Mouse (Mus musculus) forebrain, embryonic 16.5 days (tissue): ENCODE results near the gene Kctd17. TPM values are rescaled to one million over a fixed set of nuclear protein-coding genes. Genes with fewer than 3 reads are reported as not detected.

Experiments used
- ATAC-seq: fragments of 200-750 bp; cut with Nextera tagmentation; 2 replicates; pipeline ENCODE4 v1.8.0; 2017; ENCODE audit warnings: mild to moderate bottlenecking, moderate library complexity
- H3K27ac ChIP-seq: fragments of 300-500 bp; sonication (generic); 2 replicates; pipeline ENCODE4 v1.5.1; 2014; ENCODE audit warnings: low read length, control low read depth
- H3K27me3 ChIP-seq: fragments of 300-500 bp; sonication (generic); replicated peaks from 2 replicates; pipeline ENCODE4 v1.6.1; 2014; ENCODE audit warnings: low read length; ENCODE audit not compliant: control insufficient read depth, insufficient read depth
- H3K36me3 ChIP-seq: fragments of 300-500 bp; sonication (generic); 2 replicates; pipeline ENCODE4 v1.6.1; 2014; ENCODE audit not compliant: control insufficient read depth, insufficient read depth
- H3K4me1 ChIP-seq: fragments of 300-500 bp; sonication (generic); replicated peaks from 2 replicates; pipeline ENCODE4 v1.6.1; 2014; ENCODE audit warnings: low read length; ENCODE audit not compliant: control insufficient read depth, insufficient read depth
- H3K4me2 ChIP-seq: fragments of 300-500 bp; sonication (generic); 2 replicates; pipeline ENCODE4 v1.6.1; 2014; ENCODE audit warnings: mild to moderate bottlenecking, low read length, control low read depth
- H3K4me3 ChIP-seq: fragments of 300-500 bp; sonication (generic); replicated peaks from 2 replicates; pipeline ENCODE4 v1.5.1; 2014; ENCODE audit warnings: mild to moderate bottlenecking, low read length, control low read depth
- H3K9ac ChIP-seq: fragments of 300-500 bp; sonication (generic); replicated peaks from 2 replicates; pipeline ENCODE4 v1.6.1; 2014; ENCODE audit warnings: low read depth, low read length, control low read depth
- H3K9me3 ChIP-seq: fragments of 300-500 bp; sonication (generic); 2 replicates; pipeline ENCODE4 v1.6.1; 2016; ENCODE audit warnings: low read length; ENCODE audit not compliant: control insufficient read depth
- WGBS: fragments of 180-500 bp; shearing (Covaris S2); extraction: QIAGEN DNeasy Blood & Tissue Kit; methylation state at CpG from one replicate; pipeline ENCODE4 v1.1.7; 2014; 5-methylcytosine and 5-hydroxymethylcytosine counted together
- polyA plus RNA-seq: library from polyadenylated mRNA; unstranded; fragments of >200 nt; fragmentation: Nextera tagmentation; extraction: Ambion mirVana; gene quantifications from 2 replicates; pipeline ENCODE4 v1.2.1, GENCODE M21; 2015

The Kctd17 gene
- polyA plus RNA-seq, 1 experiment from 2014 or later: 141 TPM

- 79% methylated on average over 8 of the region's 8 CpGs for WGBS
- H3K4me2 ChIP-seq: no peak within 1 kb of the TSS
- no peaks in the 10 kb centered on the region for H3K27me3 ChIP-seq
- no peak within 1 kb of the TSS for H3K9ac ChIP-seq
- no peaks in the 10 kb centered on the region for H3K36me3 ChIP-seq
- no peak within 1 kb of the TSS for H3K27ac ChIP-seq
- H3K4me1 ChIP-seq: no peaks in the 10 kb centered on the region
- H3K9me3 ChIP-seq: no peaks in the 10 kb centered on the region
- no peak for ATAC-seq
- H3K4me3 ChIP-seq: no peak within 1 kb of the TSS
These were observed 32.8 kb upstream of the Kctd17 start, which contains the start of gene Tex33 for GRCm38 (mm10) chr15:78395478-78395962. TSS of gene Tex33 (minus strand) at chr15:78395912.

- ATAC-seq: no peak
- no peaks in the 10 kb centered on the region for H3K36me3 ChIP-seq
- no peak overlapping the region for H3K4me3 ChIP-seq
- H3K27ac ChIP-seq: no peak overlapping the region
- H3K4me1 ChIP-seq: peaks cover 37% of the 10 kb centered on the region
- no peak overlapping the region for H3K4me2 ChIP-seq
- no peaks in the 10 kb centered on the region for H3K9me3 ChIP-seq
- WGBS: 80% methylated on average over 6 of the region's 6 CpGs
- H3K9ac ChIP-seq: no peak overlapping the region
- no peaks in the 10 kb centered on the region for H3K27me3 ChIP-seq
These were observed 27.0 kb upstream of the Kctd17 start for GRCm38 (mm10) chr15:78401345-78401744.

- H3K27ac ChIP-seq: no peak overlapping the region
- H3K4me2 ChIP-seq: no peak overlapping the region
- H3K36me3 ChIP-seq: no peaks in the 10 kb centered on the region
- no peaks in the 10 kb centered on the region for H3K27me3 ChIP-seq
- peaks cover 38% of the 10 kb centered on the region for H3K4me1 ChIP-seq
- no peak overlapping the region for H3K4me3 ChIP-seq
- no peak overlapping the region for H3K9ac ChIP-seq
- ATAC-seq: no peak
- WGBS: 44% methylated on average over 4 of the region's 4 CpGs
- no peaks in the 10 kb centered on the region for H3K9me3 ChIP-seq
These were observed 26.4 kb upstream of the Kctd17 start for GRCm38 (mm10) chr15:78401921-78402320.

- H3K36me3 ChIP-seq: no peaks in the 10 kb centered on the region
- ATAC-seq: no peak
- H3K9ac ChIP-seq: no peak overlapping the region
- peaks cover 43% of the 10 kb centered on the region for H3K4me1 ChIP-seq
- WGBS: 73% methylated on average over 7 of the region's 7 CpGs
- no peaks in the 10 kb centered on the region for H3K9me3 ChIP-seq
- no peak overlapping the region for H3K4me3 ChIP-seq
- H3K27ac ChIP-seq: no peak overlapping the region
- H3K27me3 ChIP-seq: no peaks in the 10 kb centered on the region
- H3K4me2 ChIP-seq: no peak overlapping the region
These were observed 25.9 kb upstream of the Kctd17 start for GRCm38 (mm10) chr15:78402423-78402822.

- H3K9ac ChIP-seq: peak overlapping the region; percentile 16; the same call in 1 of the 2 replicates
- no peak overlapping the region for H3K4me3 ChIP-seq
- no peak for ATAC-seq
- peaks cover 3% of the 10 kb centered on the region; the same call in 1 of the 2 replicates for H3K27me3 ChIP-seq
- H3K27ac ChIP-seq: peak overlapping the region; percentile 35
- H3K4me1 ChIP-seq: peaks cover 46% of the 10 kb centered on the region
- H3K9me3 ChIP-seq: no peaks in the 10 kb centered on the region
- 0 out of 2 replicates have a peak overlapping the region, but pooled peaks have one; percentile 12 for H3K4me2 ChIP-seq
- WGBS: 48% methylated on average over 3 of the region's 3 CpGs
- H3K36me3 ChIP-seq: no peaks in the 10 kb centered on the region
These were observed 25.0 kb upstream of the Kctd17 start for GRCm38 (mm10) chr15:78403301-78403741.

- WGBS: 13% methylated on average over 1 of the region's 1 CpGs
- H3K4me2 ChIP-seq: peak overlapping the region; percentile 6; the same call in 1 of the 2 replicates
- no peak overlapping the region for H3K4me3 ChIP-seq
- H3K36me3 ChIP-seq: no peaks in the 10 kb centered on the region
- peak overlapping the region; percentile 35; the same call in 1 of the 2 replicates for H3K27ac ChIP-seq
- H3K27me3 ChIP-seq: peaks cover 7% of the 10 kb centered on the region
- no peaks in the 10 kb centered on the region for H3K9me3 ChIP-seq
- peaks cover 46% of the 10 kb centered on the region for H3K4me1 ChIP-seq
- no peak for ATAC-seq
- no peak overlapping the region for H3K9ac ChIP-seq
These were observed 24.5 kb upstream of the Kctd17 start for GRCm38 (mm10) chr15:78403896-78404295.

- H3K4me1 ChIP-seq: peaks cover 52% of the 10 kb centered on the region
- no peak for ATAC-seq
- H3K9me3 ChIP-seq: no peaks in the 10 kb centered on the region
- no peaks in the 10 kb centered on the region for H3K36me3 ChIP-seq
- H3K9ac ChIP-seq: peak overlapping the region; percentile 90
- peak overlapping the region; percentile 93 for H3K4me2 ChIP-seq
- H3K27me3 ChIP-seq: peaks cover 16% of the 10 kb centered on the region
- H3K4me3 ChIP-seq: peak overlapping the region; percentile 86
- 50% methylated on average over 11 of the region's 11 CpGs for WGBS
- H3K27ac ChIP-seq: no peak overlapping the region
These were observed 23.3 kb upstream of the Kctd17 start for GRCm38 (mm10) chr15:78405098-78405497.

- WGBS: 1% methylated on average over 34 of the region's 34 CpGs
These were observed 22.7 kb upstream of the Kctd17 start, which contains the start of gene Tst for GRCm38 (mm10) chr15:78405517-78406211. TSS of gene Tst (minus strand) at chr15:78405907.

GRCm38 (mm10) chr15:78406293-78406934 is 21.9 kb upstream of the Kctd17 start, which contains the start of gene Mpst:
TSS of gene Mpst (plus strand) at chr15:78406416.
- peak within 1 kb of the TSS; percentile 90 for H3K9ac ChIP-seq
- no peaks in the 10 kb centered on the region for H3K36me3 ChIP-seq
- peak within 1 kb of the TSS; percentile 93 for H3K4me2 ChIP-seq
- H3K4me1 ChIP-seq: peaks cover 57% of the 10 kb centered on the region
- under 1% methylated on average over 40 of the region's 40 CpGs for WGBS
- peaks cover 24% of the 10 kb centered on the region for H3K27me3 ChIP-seq
- peak within 1 kb of the TSS; percentile 97 for H3K27ac ChIP-seq
- peak; percentile 87 for ATAC-seq
- H3K4me3 ChIP-seq: peak within 1 kb of the TSS; percentile 86
- no peaks in the 10 kb centered on the region for H3K9me3 ChIP-seq

More at GRCm38 (mm10) chr15:78405517-78406211, 22.7 kb upstream of the Kctd17 start, which contains the start of gene Tst:
- H3K36me3 ChIP-seq: no peaks in the 10 kb centered on the region
- peak within 1 kb of the TSS; percentile 93 for H3K4me2 ChIP-seq
- peak within 1 kb of the TSS; percentile 90 for H3K9ac ChIP-seq
- H3K27ac ChIP-seq: peak within 1 kb of the TSS; percentile 97
- peaks cover 57% of the 10 kb centered on the region for H3K4me1 ChIP-seq
- H3K9me3 ChIP-seq: no peaks in the 10 kb centered on the region
- peak within 1 kb of the TSS; percentile 86 for H3K4me3 ChIP-seq
- ATAC-seq: peak; percentile 73
- H3K27me3 ChIP-seq: peaks cover 22% of the 10 kb centered on the region
